Mouse (Mus musculus): ENCODE measurements around the gene Ambra1. TPM values are rescaled to one million over a fixed set of nuclear protein-coding genes. Genes with fewer than 3 reads are reported as not detected.

The Ambra1 gene
- polyA plus RNA-seq, 1 experiment, result 31.3 TPM

DNA sequence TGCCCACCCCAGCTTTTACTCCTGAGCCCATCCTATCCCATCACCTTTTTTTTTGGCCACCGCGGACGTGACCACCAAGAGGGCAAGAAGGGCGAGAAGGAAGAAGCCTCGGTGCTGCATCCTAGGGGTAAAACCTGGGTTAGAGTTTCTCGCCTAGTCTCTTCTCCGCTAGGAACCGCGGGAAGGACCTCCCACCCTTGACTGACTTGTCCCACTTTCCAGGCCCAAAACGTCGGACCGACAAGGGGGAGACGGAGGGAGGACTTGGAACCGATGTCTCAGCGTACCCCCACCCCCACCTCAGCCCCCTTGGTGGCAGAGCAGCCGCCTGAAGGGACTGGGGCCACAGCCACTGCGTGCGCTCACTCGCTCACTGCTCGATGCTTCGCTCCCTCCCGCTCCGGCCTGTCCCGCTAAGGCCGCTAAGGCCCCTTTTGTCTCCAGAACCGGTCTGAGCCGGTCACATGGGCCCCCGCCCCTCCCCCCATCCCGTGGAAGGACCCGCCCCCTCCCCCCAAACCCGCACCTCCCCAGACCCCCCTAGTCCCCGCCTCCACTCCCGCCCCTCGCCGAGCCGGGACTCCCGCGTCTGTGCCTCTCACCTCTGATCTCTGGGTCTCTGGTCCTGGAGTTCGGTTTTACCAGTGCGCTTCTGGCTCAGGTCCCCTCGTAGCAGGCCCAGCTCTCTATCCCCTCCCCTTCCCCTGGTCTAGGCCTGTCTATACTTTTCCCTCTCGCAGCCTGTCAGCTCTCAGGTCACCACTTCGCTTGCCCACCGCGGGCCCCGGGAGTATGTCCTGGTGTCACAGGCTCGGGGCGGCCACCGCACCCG lies 201.6 kb downstream of the Ambra1 start:
- Histone ChIP-seq H3K4me3 (ENCODE audit: control insufficient read depth, low read depth, low read length) (peak overlapping the region; percentile 73), H3K36me3 (ENCODE audit: control insufficient read depth, insufficient read depth, low read length) (no peaks in the 10 kb centered on the region), H3K27me3 (ENCODE audit: control insufficient read depth, insufficient read depth, low read length) (no peaks in the 10 kb centered on the region), H3K4me1 (ENCODE audit: control insufficient read depth, insufficient read depth, low read length) (peaks cover 16% of the 10 kb centered on the region), H3K27ac (ENCODE audit: control insufficient read depth, insufficient read depth, low read depth, low read length) (no peak overlapping the region)
- TF ChIP-seq POLR2A (IDR thresholded peaks at IDR 0.05; ENCODE audit: control insufficient read depth, low read depth, low read length) (no peak), CTCF (IDR thresholded peaks at IDR 0.05; ENCODE audit: control insufficient read depth, insufficient read depth, insufficient replicate concordance, low read depth, low read length) (no peak)

DNA sequence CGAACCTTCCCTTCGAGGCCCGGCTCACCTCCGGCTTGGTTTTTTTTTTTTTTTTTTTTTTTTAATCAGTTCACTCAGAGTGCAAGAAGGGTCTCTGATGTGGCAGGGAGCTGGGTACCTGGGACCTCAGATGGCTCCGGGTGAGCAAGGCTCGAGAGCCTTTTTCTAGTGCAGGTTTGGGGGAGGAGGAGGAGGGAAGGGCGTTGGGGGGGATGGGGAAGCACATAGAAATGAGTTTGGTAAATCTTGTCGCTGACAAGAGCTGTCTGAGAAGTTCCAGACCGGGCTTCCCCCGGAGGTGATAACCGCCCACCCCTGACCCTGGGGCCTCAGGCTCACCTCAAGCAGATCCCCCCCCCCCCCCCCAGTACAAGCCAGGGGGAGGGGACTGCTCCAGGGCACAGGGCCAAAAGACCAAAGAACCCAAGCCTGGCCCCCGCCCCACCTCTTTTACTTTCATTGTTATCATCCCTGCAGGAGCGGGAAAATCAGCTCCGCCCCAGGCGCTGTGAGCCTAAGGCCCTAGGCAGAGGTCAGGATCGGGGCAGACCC lies 202.3 kb downstream of the Ambra1 start, which contains the start of gene Mdk:
Gene Mdk, minus strand, starts transcription at position 138 of the 552 bp plus-strand sequence.
- peaks cover 16% of the 10 kb centered on the region for H3K4me1 ChIP-seq (ENCODE audit: control insufficient read depth, insufficient read depth, low read length)
- no peak for TF ChIP-seq POLR2A (IDR thresholded peaks at IDR 0.05; ENCODE audit: control insufficient read depth, low read depth, low read length)
- no peak for TF ChIP-seq CTCF (IDR thresholded peaks at IDR 0.05; ENCODE audit: control insufficient read depth, insufficient read depth, insufficient replicate concordance, low read depth, low read length)

DNA sequence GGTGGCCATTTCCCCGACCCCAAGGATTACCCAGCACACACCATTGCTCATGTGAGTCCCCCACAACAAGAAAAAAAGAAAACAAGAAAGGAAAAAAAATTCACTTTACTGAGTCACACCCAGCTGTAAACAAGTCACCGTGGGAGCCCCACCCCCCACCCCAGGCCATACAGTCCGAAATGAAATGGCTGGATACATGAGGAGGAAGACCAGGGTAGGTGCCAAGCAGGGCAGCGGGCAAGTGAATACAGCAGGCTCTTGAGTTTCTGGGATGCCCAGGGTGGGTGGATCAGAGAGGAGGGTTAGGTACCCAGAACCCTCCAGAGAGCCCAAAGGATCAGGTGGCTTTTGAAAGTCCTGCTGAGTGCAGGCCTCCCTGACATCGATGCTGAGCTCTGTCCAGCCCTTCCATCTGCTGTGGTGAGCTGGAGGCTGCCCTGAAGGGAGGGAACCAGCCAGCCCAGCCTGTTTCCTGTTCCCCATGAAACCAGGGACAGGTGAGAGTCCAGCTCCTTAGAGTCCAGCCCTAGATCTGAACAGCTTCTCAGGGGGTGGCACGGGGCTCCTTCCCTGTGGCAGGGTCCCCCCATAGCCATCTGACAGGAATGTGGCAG lies 202.9 kb downstream of the Ambra1 start:
- H3K27me3 ChIP-seq (ENCODE audit: control insufficient read depth, insufficient read depth, low read length), result no peaks in the 10 kb centered on the region
- TF ChIP-seq POLR2A (IDR thresholded peaks at IDR 0.05; ENCODE audit: control insufficient read depth, low read depth, low read length) (no peak), CTCF (IDR thresholded peaks at IDR 0.05; ENCODE audit: control insufficient read depth, insufficient read depth, insufficient replicate concordance, low read depth, low read length) (no peak)
- no peak overlapping the region for H3K27ac ChIP-seq (ENCODE audit: control insufficient read depth, insufficient read depth, low read depth, low read length)
- H3K4me3 ChIP-seq (ENCODE audit: control insufficient read depth, low read depth, low read length), result no peak overlapping the region
- no peaks in the 10 kb centered on the region for H3K36me3 ChIP-seq (ENCODE audit: control insufficient read depth, insufficient read depth, low read length)
- H3K4me1 ChIP-seq (ENCODE audit: control insufficient read depth, insufficient read depth, low read length), result peaks cover 16% of the 10 kb centered on the region

More for the DNA sequence above, 202.3 kb downstream of the Ambra1 start, which contains the start of gene Mdk:
- Histone ChIP-seq H3K27ac (ENCODE audit: control insufficient read depth, insufficient read depth, low read depth, low read length) (no peak within 1 kb of the TSS), H3K36me3 (ENCODE audit: control insufficient read depth, insufficient read depth, low read length) (no peaks in the 10 kb centered on the region), H3K27me3 (ENCODE audit: control insufficient read depth, insufficient read depth, low read length) (no peaks in the 10 kb centered on the region), H3K4me3 (ENCODE audit: control insufficient read depth, low read depth, low read length) (peak within 1 kb of the TSS; percentile 73)

DNA sequence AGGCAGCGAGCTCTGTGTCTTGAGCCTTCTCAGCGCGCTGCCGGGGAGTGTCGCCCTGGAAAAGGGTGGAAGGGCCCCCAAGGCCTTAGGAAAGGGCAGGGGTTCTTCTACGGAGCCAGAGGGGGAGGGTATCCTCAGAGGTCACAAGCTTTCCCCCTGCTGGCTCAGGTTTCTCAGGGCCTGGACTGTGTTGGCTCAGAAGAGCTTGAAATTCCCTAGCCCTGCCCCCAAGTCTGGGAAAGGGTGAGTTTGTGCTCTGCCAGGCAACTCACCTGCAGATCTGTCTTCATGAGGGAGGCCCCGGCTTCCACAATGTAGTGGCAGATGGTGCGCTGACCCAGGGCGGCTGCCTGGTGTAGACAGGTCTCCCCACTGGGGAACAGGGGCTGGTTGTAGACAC lies 203.5 kb downstream of the Ambra1 start:
- Histone ChIP-seq H3K27me3 (ENCODE audit: control insufficient read depth, insufficient read depth, low read length) (no peaks in the 10 kb centered on the region), H3K36me3 (ENCODE audit: control insufficient read depth, insufficient read depth, low read length) (no peaks in the 10 kb centered on the region), H3K4me1 (ENCODE audit: control insufficient read depth, insufficient read depth, low read length) (peaks cover 16% of the 10 kb centered on the region), H3K27ac (ENCODE audit: control insufficient read depth, insufficient read depth, low read depth, low read length) (no peak overlapping the region), H3K4me3 (ENCODE audit: control insufficient read depth, low read depth, low read length) (no peak overlapping the region)
- TF ChIP-seq POLR2A (IDR thresholded peaks at IDR 0.05; ENCODE audit: control insufficient read depth, low read depth, low read length) (no peak), CTCF (IDR thresholded peaks at IDR 0.05; ENCODE audit: control insufficient read depth, insufficient read depth, insufficient replicate concordance, low read depth, low read length) (no peak)

DNA sequence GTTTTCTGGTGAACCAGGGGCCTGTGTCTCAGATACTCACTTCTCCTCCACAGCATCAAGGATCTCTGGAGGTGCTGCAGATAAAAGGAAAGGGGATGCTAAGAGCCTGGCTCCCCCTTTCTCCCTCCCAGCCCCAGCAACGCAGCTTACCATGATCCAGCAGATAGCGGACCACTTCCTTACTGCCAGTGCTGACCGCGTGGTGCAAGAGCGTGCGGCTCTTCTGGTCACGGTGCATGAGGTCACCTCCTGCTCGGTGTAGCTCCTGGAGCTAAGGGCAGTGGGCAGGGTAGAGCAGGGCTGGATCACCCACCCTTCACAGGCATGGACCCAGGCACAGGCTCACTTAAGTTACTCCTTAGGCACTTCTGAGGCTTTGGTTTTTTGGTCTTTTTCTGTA lies 204.1 kb downstream of the Ambra1 start:
- no peaks in the 10 kb centered on the region for H3K36me3 ChIP-seq (ENCODE audit: control insufficient read depth, insufficient read depth, low read length)
- H3K4me3 ChIP-seq (ENCODE audit: control insufficient read depth, low read depth, low read length), result no peak overlapping the region
- H3K4me1 ChIP-seq (ENCODE audit: control insufficient read depth, insufficient read depth, low read length), result peaks cover 16% of the 10 kb centered on the region
- H3K27ac ChIP-seq (ENCODE audit: control insufficient read depth, insufficient read depth, low read depth, low read length), result no peak overlapping the region
- TF ChIP-seq CTCF (IDR thresholded peaks at IDR 0.05; ENCODE audit: control insufficient read depth, insufficient read depth, insufficient replicate concordance, low read depth, low read length) (no peak), POLR2A (IDR thresholded peaks at IDR 0.05; ENCODE audit: control insufficient read depth, low read depth, low read length) (no peak)
- no peaks in the 10 kb centered on the region for H3K27me3 ChIP-seq (ENCODE audit: control insufficient read depth, insufficient read depth, low read length)

DNA sequence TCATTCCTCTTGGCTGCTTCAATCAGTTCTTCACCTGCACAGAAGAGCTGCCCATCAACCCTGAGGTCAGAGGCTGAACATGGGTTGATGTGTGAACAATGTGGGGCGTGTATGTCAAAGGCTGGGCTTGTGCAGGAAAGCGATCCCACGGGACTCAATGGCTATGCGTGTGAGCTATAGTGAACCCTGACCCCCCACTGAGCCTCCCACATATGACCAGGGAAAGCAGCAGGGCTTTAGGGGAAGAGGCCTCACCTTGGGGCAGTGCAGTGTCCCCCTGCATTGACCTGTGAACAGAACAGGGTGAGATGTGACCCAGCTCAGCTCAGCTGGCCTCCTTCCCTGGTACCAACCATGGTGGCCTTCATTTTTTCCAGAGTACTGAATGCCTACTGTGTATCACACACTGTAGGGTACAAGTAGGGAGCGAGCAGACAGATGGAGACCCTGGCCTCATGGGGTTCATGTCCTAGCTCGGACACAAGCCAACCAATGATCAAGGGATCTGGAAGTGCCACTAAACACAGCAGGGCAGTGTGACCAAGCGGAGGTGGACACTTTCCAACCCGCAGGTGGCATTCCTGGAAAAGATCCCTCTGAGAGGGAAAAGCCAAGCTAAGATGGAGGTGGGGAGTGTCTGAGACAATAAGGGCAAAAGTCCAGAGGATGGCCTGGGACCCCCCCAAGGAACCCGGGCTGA lies 205.0 kb downstream of the Ambra1 start:
- Histone ChIP-seq H3K36me3 (ENCODE audit: control insufficient read depth, insufficient read depth, low read length) (no peaks in the 10 kb centered on the region), H3K27me3 (ENCODE audit: control insufficient read depth, insufficient read depth, low read length) (no peaks in the 10 kb centered on the region), H3K27ac (ENCODE audit: control insufficient read depth, insufficient read depth, low read depth, low read length) (no peak overlapping the region), H3K4me3 (ENCODE audit: control insufficient read depth, low read depth, low read length) (no peak overlapping the region), H3K4me1 (ENCODE audit: control insufficient read depth, insufficient read depth, low read length) (peaks cover 13% of the 10 kb centered on the region)
- TF ChIP-seq CTCF (IDR thresholded peaks at IDR 0.05; ENCODE audit: control insufficient read depth, insufficient read depth, insufficient replicate concordance, low read depth, low read length) (no peak), POLR2A (IDR thresholded peaks at IDR 0.05; ENCODE audit: control insufficient read depth, low read depth, low read length) (no peak)

DNA sequence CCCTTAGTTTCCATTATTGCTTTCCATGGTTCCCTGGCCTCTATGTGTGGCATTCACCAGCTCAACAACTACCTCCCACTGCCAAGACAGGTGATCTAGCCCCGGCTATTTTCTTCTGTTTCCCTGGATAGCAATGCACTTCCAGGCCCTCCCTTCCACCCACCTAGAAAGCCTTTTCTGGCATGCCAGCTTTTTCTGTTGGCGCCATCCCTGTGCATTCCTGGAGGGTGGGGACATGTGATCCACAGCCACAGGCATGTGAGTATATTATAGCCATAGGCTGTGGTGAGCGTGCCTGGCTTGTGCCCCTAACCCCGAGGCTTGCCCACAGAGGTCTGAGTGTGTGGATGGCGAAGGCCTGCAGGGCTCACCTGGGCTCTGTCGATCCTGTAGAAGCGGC lies 206.2 kb downstream of the Ambra1 start:
- no peak for TF ChIP-seq POLR2A (IDR thresholded peaks at IDR 0.05; ENCODE audit: control insufficient read depth, low read depth, low read length)
- no peak for TF ChIP-seq CTCF (IDR thresholded peaks at IDR 0.05; ENCODE audit: control insufficient read depth, insufficient read depth, insufficient replicate concordance, low read depth, low read length)
- H3K27ac ChIP-seq (ENCODE audit: control insufficient read depth, insufficient read depth, low read depth, low read length), result no peak overlapping the region
- no peak overlapping the region for H3K4me3 ChIP-seq (ENCODE audit: control insufficient read depth, low read depth, low read length)
- H3K4me1 ChIP-seq (ENCODE audit: control insufficient read depth, insufficient read depth, low read length), result peaks cover 6% of the 10 kb centered on the region
- H3K27me3 ChIP-seq (ENCODE audit: control insufficient read depth, insufficient read depth, low read length), result no peaks in the 10 kb centered on the region
- no peaks in the 10 kb centered on the region for H3K36me3 ChIP-seq (ENCODE audit: control insufficient read depth, insufficient read depth, low read length)
